Mouse (Mus musculus) testis, adult 2 months (tissue): Measurements from ENCODE around the gene Tor1aip2.

Experiments
- CTCF ChIP-seq: fragments of 200-500 bp; IDR thresholded peaks from 2 replicates; pipeline ENCODE4 v1.5.1; 2012; ENCODE audit warnings: low read depth, mild to moderate bottlenecking, inconsistent platforms, low read length, moderate library complexity; ENCODE audit not compliant: control insufficient read depth, insufficient read depth, insufficient replicate concordance
- POLR2A ChIP-seq: fragments of 200-500 bp; IDR thresholded peaks from 2 replicates; pipeline ENCODE4 v1.6.1; 2012; ENCODE audit warnings: low read depth, mild to moderate bottlenecking, inconsistent platforms, low read length, moderate library complexity; ENCODE audit not compliant: control insufficient read depth

DNA sequence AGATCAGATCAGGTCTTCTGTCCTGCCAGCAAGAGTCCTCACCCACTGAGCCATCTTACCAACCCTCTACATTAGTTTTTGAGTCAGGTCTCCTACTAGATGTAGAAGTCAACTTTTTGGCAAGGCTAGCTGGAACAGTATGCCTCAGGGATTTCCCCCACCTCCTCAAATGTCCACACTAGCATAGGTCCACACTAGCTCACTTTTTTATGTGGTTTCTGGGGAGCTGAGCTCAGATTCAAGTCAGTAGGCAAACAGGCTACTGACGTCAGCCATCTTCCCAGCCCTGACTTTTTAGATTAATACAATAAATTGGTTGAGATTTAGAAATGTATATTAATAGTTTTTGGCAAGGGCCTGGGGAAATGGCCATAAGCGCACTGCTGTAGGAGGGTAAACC is 72.2 kb downstream of the Tor1aip2 start:
- TF ChIP-seq CTCF (no peak), POLR2A (no peak)
